Mouse (Mus musculus): ENCODE measurements around the gene Eif3i.

The Eif3i gene

DNA sequence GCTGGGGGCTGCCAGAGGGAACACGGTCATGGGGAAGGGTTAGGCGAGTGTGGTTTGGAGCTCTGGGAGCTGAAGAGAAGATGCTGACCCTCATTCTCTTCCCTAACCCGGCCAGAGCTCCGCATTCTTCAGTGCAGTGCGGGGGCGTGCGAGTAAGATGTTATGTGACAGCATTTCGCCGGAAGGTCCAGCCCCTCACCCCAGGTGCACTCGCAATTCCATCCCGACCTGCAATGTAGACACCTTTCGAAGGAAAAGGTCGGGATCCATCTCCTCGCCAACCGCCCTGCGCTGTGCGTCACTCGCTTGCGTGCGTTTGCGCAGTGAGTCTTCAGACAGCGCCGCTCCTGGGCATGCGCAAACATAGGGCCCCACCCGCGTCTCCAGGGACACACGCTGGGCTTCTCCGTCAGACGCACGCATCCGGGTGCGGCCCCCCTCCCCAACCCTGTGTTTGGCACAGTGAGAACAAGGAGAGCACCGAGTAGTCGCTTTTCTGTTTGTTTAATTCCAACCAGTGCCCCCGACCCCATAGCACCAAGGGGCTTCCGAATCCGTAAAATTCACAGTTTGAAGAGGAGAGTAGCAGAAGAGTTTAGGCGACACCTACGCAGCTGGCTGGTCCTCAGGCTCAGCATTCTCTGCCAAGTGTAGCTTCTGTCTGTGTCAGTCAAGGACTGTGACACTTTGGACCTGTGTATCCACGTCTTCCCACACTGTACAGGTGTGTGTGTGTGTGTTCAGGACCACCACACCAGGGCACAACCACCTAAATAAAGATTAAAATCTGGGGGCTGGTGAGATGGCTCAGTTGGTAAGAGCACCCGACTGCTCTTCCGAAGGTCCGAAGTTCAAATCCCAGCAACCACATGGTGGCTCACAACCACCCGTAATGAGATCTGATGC is 18.6 kb upstream of the Eif3i start, which contains the start of gene Iqcc:
Gene Iqcc, minus strand, starts transcription at position 314 of the 906 bp plus-strand sequence.
- DNase-seq, result peak; percentile 97

DNA sequence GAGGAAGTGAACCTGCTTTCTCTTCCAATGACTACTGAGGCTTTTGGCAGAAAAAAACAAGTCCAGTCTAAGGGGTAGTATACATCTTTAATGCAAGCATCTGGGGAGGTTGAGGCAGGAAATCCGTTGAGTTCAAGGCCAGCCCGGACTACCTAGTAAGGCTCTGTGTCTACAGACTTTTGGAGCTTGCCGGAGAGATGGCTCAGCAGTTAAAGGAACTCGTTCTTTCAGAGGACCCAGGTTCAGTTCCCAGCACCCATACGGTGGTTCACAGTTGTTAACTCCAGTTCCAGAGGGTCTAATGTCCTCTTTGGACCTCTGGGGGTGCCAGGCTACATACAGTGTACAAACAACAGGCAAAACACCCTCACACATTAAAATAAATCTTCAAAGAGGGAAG is 17.6 kb upstream of the Eif3i start:
- DNase-seq, result no peak

DNA sequence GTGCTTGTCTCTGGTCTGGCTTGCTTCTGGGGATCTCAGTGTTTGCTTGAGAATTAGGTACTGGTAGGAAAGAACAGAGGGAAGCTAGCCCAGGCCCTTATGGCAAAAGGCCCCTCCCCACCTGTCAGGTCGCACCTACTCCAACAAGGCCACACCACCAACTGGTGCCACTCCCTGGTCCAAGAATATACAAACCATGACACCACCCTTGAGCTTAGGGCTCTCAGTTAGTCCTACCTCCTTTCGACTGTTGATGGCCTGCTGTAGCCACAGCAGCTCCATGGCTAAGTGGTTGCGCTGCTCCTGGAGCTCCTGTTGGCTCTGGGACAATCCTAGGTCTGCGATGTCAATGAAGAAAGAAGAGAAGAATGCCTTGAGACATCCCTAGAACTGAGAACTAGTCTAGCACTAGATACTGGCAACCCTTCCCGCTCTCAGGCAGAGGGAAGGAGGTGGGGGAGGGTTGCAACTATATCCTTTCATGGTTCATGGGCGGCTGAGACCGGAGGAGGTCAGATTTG is 16.7 kb upstream of the Eif3i start:
- no peak for DNase-seq

DNA sequence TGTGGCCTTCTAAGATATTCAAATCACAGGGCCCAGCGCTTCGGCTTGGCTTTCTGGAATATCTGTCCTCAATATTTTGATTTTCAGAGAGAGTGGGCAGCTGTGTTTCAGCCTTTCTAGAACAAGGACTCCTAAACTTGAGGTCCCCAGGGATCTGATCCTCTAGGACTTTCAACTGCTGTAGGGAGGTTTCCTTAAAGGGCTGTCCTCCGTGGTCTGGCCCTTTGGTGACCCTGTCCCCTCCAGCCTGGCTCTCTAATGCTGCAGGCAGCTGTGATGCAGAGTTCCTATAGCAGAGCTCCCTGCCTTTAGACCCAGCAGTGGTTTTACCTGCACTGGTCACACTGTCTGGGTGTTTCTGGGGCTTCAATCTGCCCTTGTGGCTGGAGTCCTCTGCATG is 16.2 kb upstream of the Eif3i start:
- no peak for DNase-seq

DNA sequence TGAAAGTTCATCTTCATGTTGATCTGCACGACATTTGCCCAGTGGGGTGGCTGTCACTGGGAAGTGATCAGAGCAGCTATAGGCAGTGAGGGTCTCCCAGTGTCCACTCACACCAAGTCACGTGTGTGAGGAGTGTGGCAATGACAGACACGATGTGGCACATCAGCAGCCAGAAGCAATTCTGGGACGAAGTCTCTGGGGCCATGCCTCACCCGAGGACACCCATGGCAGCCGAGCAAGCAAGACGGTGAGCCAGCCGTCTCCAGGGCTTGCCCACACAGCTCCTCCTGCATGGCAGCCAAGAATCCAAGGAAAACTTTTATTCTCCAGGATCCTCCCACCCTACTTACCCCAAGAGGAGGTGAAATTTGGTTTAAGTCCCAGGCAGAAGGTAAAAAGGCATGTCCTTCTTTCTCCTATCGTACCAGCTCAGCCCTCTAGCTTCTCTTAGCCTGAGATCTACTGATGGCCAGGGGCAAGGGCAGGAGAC is 15.4 kb upstream of the Eif3i start:
- no peak for DNase-seq

DNA sequence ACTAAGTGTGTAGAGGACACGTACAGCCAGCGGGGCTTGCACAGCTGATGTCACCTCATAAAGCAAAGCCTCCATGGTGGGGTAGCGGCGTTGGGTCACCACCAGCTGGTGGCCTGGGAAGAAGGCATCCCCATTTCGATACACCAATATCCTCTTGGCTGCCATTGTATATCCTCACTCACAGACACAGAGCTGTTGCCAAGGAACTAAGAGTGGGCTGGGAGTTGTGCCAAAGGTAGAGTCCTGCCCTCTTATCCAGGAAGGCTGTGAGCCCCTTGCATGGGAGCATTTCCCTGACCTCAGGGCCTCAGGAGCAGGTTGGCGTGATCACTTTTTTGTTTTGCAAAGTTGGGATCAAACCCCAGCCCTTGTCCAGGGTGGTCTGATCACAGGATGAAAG is 13.6 kb upstream of the Eif3i start, which contains the start of gene Dcdc2b:
Gene Dcdc2b, minus strand, starts transcription at position 165 of the 400 bp plus-strand sequence.
- no peak for DNase-seq

DNA sequence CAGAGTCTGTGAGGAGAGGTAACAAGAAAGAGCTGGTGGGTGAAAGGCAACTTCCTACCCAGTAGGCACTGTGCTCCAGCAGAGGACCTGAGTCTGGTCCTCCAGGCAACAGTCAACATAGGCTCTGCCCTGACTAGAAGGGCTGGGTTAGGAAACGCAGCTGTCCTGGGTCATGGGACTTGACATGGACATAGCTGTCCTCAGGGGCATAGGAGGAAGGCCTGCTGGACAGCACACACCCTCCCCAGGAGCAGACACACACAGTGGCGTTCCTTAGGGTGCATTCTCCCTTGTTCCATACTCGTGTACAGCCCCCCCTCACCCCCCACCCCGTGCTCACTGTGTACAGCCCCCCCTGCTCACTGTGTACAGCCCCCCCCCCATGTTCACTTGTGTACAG is 10.0 kb upstream of the Eif3i start:
- no peak for DNase-seq

DNA sequence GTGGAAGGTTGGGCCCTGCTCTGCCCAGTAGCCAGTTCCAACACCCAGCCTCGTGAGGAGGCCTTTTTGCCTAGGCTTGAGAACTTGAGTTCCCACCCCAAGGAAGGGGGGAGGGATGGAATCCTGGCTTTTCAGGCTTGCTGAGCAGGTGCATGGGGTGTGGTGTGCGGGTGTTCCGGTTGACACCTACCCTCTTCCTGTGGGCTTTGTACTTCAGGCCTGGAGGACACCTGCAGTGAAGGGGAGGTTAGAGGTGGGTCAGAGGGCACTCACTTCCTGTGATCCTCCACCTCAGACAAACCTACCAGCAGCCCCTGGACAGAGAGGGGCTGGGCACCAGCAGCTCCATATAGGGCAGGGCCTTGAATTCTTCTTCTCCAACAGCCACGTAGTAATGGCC is 9.6 kb upstream of the Eif3i start:
- no peak for DNase-seq

DNA sequence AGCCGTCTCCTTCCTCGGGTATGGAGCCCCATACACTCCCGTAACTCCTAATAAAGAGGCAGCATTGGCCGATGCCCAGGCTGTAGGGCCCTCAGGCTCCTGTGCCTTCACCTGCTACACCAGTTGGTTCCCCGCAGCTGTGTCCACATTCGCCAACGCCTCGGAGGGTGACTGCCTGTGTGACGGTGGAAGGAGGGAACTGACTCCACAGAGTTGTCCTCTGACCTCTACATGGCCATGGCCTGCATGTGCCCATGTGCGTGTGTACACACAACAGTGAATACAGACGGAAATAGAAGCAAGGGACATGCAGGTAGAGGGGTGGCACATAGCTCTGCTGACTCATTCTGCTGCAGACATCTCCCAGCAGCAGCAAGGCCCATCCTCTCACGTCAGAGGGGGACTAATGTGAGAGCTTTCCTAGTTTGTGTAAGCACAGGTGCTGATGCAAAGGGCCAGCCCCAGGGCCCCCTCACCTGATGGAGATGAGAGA is 8.7 kb upstream of the Eif3i start:
- DNase-seq, result no peak

DNA sequence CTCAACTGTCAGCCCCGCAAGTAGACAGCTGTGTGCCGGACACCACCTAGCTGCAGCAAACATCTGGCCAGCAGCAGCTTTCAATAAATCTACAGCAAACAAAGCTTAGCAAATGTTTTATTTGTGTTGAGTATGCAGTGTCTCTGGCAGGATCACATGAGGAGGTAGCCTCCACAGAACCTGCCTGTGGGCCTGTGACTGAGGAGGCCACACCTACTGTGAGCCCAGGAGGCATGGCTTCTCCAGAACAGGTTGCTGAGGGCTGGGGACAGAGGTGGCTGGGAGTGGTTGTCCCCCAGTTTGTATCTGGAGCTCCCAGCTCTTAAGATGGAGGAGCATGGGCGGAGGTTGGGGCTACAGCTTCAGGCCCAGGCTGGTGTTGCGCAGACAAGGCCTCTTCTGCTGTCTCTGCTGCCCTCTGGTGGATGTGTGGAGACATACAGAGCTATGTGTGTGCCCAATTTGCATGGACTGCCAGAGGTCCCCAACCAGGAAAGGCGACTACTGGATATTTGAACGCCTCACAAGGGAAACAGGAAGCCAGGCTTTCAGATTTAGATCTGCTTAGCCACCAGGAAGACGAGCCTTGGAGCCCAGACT is 8.1 kb upstream of the Eif3i start:
- peak; percentile 85 to 90 for DNase-seq

DNA sequence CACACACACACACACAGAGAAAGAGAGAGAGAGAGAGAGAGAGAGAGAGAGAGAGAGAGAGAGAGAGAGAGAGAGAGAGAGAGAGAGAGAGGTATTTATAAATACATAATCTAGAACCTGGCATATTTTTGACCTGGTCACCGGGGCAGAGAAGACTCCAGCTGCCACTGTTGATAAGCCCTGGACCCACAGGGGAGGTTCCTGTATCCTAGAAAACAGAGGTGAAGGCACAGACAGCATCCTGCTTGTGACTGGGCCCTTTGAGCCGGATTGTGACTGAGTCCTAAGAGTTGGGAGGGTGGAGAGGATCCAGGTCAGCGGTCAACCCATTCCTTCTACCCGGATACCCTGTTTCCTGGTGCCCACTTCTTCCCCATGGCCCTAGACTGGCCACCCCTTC is 11.6 kb downstream of the Eif3i start:
- no peak for DNase-seq

DNA sequence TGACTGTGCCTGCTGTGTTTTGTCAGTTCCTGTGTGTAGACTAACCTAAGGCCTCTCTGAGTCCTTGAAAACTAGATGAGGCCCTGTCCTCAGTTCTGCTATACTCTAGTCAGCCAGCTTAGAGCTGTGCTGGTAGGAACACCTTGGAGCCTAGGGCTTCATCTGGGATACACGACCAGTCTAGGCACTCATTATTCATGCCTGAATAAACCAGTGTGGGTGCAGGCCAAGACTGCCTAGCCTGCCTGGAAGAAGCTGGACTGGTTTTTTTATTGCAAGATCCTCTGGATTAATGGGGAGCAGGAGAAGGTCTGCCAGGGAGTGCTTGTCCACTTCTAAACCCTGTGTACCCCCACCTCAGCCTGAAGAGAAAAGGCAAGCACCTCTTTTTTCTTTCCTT is 13.5 kb downstream of the Eif3i start:
- DNase-seq, result no peak

DNA sequence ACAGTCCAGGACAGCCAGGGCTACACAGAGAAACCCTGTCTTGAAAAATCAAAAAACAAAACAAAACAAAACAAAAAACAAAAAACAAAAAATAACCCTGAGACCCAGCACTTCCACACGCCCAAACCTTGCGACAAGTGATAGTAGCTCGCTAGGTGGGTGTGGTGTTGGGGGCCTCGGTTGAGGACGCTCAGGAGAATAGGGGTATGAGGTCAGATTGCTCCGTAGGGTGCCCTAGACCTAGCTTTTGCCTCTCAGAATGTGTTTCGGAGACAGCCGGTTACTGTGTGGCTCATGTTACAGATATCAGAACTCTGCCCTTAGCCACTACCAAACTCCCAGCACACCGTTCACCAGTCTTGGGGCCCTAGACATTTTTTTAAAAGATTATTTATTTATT is 14.7 kb downstream of the Eif3i start:
- DNase-seq, result no peak

DNA sequence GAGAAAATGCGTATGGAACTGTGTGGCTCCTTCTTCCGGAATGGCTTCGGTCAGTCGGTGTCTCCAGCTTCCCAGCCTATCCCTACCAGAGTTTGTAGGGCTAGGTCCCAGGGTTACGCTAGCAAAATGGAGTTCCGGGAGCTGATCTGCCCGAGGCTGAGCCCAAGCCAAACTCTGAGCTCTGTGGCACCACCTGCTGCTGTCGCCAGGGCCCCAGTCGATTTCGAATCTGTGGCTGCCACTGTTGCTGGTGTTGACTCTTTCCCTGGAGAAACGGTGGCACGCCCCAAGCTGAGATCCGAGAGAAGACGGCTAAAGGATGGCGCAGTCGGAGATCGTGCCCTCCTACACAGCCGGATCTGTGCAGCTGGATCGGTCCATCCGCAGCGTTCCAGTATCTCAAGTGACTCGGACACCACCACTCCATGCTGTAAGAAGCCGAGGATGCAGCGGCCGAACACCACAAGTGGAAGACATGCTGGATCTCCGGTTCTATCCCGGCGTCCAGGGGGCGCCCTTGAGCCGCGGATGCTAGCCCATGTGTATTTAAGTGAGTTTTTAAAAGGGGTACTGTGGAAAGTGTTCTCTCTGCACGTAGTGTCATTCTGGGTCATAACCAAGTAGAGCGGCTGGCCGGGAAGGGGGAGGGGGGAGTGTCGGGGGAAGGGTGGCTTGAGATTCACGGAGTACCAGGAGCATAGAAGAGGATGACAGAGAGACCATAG is 15.4 kb downstream of the Eif3i start:
- DNase-seq, result peak; percentile 93 to 95

DNA sequence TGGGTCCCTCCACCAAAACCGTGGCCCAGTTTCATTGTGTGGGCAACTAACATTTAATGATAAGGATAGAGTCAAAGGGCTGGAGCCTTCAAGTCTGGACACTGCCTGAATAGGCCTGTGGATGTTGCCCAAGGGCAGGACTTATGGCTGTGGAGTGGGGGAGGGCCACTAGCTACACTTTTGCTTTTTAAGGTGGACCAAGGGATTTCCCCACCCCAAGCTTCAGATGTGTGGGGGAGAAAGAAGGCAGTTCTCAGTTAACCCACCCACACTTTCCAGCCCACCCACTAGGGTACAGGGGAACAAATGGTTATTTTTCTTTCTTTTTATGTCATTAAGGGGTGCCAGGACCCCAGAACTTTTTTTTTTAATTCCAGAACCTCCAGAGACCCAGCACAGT is 16.1 kb downstream of the Eif3i start:
- no peak for DNase-seq

DNA sequence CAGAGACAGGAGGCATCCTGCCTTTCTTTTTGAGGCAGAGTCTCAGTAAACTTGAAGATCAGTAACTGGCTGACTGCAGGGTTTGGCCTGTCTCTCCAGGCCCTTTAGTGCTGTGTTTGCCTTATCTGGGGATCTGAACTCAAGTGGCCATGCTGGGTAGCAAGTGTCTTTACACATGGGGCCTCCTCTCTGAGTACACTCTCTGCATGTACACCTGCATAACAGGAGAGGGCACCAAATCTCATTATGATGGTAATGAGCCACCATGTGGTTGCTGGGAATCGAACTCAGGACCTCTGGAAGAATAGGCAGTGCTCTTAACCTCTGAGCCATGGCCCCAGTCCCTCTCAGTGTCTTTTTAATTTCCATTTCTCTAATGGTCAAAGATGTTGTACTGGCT is 18.2 kb downstream of the Eif3i start:
- DNase-seq, result no peak

DNA sequence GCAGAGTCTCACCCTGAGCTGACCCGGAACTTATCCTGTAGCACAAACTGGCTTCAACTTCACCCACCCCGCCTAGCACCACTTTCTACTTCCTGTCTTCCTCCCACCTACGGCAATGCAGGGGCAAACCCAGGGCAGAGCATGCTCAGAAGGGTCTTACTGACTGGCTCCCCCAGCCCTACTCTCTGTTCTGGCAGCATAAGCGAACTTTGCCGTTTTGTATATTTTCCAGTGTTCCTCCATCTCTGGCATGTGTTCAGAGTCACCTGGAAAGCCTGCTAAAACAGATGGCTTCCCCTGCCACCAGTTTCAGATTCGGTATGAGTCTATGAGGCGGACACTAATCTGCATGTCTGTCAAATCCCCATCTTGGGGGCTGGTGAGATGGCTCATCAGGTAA is 20.1 kb downstream of the Eif3i start:
- DNase-seq, result peak in 1 of 2 experiments; percentile 32

DNA sequence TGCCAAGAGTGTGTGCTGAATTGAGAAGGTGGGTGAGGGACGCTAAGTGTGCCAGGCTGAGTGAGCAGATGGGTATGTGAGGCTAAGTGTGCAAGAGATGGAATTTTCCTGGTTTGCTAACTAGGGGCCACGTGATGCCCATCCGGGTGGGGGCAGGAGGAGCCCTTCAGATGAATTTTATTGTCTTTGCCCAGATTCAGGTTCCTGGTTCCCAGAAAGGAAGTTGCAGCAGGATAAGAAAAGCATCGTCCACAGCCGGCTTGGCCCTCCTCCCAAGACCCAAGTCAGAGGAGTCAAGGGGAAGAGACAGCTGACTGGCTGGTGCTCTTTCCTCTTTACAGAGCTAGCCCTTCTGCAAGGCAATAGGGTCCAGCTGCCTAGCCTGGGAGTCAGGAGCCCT is 22.0 kb downstream of the Eif3i start, which contains the start of gene Fam167b:
Gene Fam167b, minus strand, starts transcription at position 84 of the 400 bp plus-strand sequence.
- peak; percentile 47 to 66 for DNase-seq

DNA sequence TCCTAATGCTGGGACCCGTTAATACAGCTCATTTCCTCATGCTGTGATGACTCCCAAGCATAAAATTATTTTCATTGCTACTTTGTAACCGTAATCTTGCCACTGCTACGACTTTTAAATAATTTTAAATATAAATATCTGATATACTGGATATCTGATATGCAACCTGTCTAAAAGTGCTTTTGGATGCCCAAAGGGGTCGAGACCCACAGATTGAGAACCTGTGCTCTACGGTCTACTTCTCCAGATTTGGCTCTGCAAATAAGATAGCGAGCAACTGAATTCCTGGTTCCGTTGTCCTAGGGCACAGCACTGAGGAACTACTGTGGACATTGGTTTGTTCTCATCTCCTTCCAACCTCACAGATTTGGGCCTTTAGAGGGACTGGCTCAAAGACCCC is 22.8 kb downstream of the Eif3i start:
- no peak for DNase-seq

DNA sequence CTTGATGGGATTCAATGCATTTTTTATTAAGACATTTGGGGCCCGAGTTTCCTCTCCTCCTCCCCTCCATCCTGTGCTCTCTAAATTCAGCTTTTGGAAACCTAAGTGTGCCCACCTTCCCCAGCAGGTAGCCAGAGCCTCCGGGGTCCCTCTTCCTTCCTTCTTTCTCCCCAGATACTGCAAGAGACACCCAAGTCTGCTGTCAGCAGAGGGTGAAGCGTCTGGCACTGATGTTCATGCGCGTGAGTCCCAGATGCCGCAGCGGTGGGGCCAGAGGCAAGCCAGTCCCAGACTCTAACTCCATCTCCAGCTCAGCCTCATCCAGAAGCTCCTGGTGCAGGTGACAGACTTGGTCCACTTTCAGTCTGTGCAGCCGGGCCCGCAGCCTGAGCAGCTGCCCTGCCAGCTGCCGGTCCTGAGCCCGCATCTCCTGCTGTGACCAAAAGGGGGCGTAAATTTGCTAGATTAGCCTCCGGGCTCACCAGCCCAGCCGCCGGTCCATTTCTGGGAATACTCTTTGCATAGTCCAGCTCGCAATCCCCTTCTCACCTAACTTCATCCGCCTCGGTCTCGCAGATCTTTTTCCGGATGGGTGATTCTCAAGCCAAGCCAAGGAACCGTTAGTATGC is 23.5 kb downstream of the Eif3i start:
- peak; percentile 84 to 89 for DNase-seq

DNA sequence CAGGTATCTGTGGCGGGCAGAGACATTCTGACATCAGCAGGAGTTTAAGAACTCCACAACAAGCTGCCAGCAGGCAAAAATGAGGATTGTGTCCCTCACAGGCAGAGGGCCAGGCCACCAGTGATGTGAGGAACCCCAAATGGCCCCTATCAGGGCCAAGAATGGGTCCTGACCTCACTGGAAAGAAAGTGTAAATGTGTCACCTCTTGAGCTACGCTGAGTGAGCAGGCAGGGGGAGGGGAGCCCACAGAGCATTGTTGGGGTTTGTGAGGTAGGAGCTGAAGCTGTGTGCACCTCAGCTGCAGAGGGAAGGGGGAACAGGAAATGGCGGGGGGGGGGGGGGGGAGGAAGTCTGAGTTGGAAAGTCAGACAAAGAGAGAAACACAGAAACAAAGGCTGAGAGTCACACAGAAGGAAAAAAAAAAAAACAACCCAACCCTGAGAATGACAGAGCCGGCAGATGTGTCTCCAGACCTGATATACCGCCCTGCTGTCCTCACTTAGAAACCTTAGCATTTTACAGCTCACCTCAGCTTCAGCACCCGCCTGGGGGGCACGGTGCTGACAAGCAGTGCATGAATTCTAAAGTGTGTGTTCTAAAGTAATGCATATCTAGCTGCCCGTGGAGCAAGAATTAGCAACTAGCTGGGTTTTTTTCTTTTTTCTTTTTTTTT is 25.1 kb downstream of the Eif3i start:
- DNase-seq, result peak; percentile 48 to 65

DNA sequence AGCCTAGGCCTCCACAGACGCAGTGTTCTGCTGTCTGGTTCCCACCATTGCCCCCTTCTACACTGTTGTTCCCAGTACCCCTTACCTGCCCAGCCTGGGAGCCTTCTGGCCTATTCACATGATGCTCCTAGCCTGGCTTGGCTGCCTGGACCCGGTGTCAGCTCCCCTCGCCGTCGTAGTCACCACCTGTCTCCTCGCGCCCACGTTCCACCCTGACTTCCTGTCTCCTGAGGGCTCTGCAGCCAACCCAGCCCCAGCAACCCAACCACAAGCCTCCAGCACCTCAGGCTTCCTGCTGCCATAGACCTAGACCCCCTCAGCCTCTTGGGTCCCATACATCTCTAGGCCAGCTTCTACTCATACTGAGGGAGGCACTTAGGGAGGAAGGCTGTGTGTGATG is 27.0 kb downstream of the Eif3i start, which contains the start of gene Lck:
Gene Lck, minus strand, starts transcription at position 212 of the 400 bp plus-strand sequence.
- DNase-seq, result no peak

All from kidney, postnatal 4 days (tissue).